Mouse (Mus musculus): ENCODE results near the gene Crcp. TPM values are rescaled to one million over a fixed set of nuclear protein-coding genes. Genes with fewer than 3 reads are reported as not detected.

Gene Crcp
- polyA plus RNA-seq, 1 experiment, result 2.1 TPM

DNA sequence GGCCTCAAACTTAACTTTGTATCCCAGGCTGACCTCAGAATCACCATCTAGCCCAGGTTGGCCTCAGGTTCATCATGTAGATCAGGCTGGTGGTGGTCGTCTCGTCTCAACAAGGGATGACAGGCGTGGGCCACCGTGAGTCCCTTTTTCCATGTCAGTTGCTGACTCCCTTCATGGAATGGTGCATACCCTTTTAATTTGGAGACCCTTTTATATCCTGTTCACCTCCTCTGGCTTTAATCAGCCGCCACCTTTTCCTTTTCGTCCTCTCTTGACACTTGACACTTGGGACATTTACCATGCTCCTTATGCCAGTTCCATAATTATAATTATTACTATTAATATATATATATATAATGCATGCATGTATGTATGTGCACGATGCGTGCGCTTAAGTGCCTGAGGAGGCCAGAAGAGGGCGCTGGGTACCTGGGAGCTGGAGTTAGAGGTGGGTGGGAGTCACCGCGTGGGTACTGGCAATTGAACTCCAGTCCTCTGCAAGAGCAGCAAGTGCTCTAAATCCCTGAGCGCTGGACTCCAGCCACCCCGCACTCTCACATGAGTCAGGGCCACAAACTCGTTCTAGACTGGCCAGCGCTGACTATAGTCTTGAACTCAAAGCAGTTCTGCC is 51.1 kb downstream of the Crcp start:
- H3K27me3 ChIP-seq (ENCODE audit: control insufficient read depth), result peaks cover 20% of the 10 kb centered on the region
- TF ChIP-seq TAL1 (IDR thresholded peaks at IDR 0.05; ENCODE audit: low read length) (no peak), GATA1 (IDR thresholded peaks at IDR 0.05; ENCODE audit: low read length) (no peak)
- peaks cover 30% of the 10 kb centered on the region for H3K36me3 ChIP-seq (ENCODE audit: control insufficient read depth)
- peaks cover 6% of the 10 kb centered on the region for H3K9me3 ChIP-seq (ENCODE audit: control insufficient read depth, low read length)
- H3K4me3 ChIP-seq (replicated peaks), result peak overlapping the region; percentile 76
- H3K4me1 ChIP-seq (ENCODE audit: control insufficient read depth), result peaks cover 35% of the 10 kb centered on the region

DNA sequence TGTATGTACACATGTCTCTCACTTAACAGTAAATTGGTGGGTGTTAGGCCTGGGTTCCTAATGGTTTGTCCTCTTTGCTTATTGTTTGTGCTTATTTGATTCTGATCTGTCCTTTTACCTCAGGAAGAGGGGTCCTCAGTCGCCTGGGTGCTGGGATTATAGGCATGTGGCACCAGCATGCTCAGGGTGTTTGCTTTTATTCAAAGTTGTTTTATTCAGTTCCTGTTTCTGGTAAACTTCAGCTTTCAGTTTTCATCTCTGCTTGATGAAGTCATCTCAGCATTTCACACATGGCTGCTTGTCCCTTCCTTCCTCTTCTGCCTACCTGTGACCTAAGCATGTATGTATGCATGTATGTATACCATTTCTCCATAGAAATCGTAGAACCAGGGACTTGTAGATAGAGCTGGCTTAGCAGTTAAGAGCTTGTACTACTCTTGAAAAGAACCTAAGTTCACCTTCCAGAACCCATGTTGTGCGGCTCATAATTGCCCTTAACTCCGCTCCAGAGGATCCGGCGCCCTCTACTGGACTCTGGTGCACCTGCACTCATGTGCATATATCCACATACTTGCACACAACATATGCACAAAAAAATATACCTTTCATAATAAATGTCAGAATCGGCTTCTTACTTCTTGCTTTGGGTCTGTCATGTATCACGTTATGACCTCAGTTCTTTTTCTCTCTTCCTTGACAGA is 52.2 kb downstream of the Crcp start:
- peaks cover 39% of the 10 kb centered on the region for H3K36me3 ChIP-seq (ENCODE audit: control insufficient read depth)
- TF ChIP-seq TAL1 (IDR thresholded peaks at IDR 0.05; ENCODE audit: low read length) (no peak), GATA1 (IDR thresholded peaks at IDR 0.05; ENCODE audit: low read length) (no peak)
- H3K4me3 ChIP-seq (replicated peaks), result no peak overlapping the region
- H3K27me3 ChIP-seq (ENCODE audit: control insufficient read depth), result peaks cover 20% of the 10 kb centered on the region
- H3K9me3 ChIP-seq (ENCODE audit: control insufficient read depth, low read length), result peaks cover 6% of the 10 kb centered on the region
- H3K4me1 ChIP-seq (ENCODE audit: control insufficient read depth), result peaks cover 35% of the 10 kb centered on the region

DNA sequence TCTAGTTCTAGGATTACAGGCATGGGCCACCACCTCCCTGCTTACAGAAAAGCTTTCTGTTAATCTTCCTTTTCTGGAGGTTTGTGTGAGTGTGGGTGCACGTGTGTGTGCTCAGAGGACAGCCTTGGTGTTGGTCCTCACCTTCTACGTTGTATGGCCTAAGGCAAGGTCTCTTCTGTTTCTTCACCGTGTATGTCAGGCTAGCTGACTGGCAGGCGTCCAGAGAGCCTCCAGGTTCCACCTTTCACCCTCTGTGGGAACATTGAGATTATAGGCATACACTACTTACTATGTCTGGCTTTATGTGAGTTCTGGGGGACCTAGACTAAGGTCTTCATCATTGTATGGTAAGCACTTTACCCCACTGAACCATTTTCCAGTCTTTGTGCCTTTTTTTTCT is 53.3 kb downstream of the Crcp start:
- Histone ChIP-seq H3K9me3 (ENCODE audit: control insufficient read depth, low read length) (peaks cover 6% of the 10 kb centered on the region), H3K4me3 (replicated peaks) (no peak overlapping the region), H3K36me3 (ENCODE audit: control insufficient read depth) (peaks cover 46% of the 10 kb centered on the region), H3K27me3 (ENCODE audit: control insufficient read depth) (peaks cover 13% of the 10 kb centered on the region), H3K4me1 (ENCODE audit: control insufficient read depth) (peaks cover 35% of the 10 kb centered on the region)
- TF ChIP-seq GATA1 (IDR thresholded peaks at IDR 0.05; ENCODE audit: low read length) (no peak), TAL1 (IDR thresholded peaks at IDR 0.05; ENCODE audit: low read length) (no peak)

DNA sequence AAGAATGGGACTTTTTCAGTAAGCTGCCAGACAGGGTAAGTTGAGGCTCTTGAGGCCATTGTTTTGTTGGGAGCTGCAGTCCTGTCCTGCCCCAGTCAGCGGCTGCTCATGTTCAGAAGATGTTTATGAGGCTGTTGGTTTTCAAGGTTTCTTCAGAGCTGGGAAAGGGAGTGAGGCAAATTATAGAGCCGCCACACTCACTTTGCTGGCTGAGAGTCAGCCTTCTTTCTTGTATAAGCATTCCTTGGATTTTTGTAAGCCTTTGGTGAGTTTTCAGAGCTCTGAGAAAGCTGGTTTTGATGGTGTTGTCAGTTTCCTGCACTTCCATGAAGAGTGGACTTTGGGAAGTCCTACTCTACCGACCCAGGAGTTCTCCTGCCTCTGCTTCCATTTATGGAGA is 55.2 kb downstream of the Crcp start:
- Histone ChIP-seq H3K4me3 (replicated peaks) (no peak overlapping the region), H3K27me3 (ENCODE audit: control insufficient read depth) (no peaks in the 10 kb centered on the region), H3K4me1 (ENCODE audit: control insufficient read depth) (peaks cover 37% of the 10 kb centered on the region), H3K9me3 (ENCODE audit: control insufficient read depth, low read length) (peaks cover 6% of the 10 kb centered on the region), H3K36me3 (ENCODE audit: control insufficient read depth) (peaks cover 58% of the 10 kb centered on the region)
- TF ChIP-seq TAL1 (IDR thresholded peaks at IDR 0.05; ENCODE audit: low read length) (no peak), GATA1 (IDR thresholded peaks at IDR 0.05; ENCODE audit: low read length) (no peak)

DNA sequence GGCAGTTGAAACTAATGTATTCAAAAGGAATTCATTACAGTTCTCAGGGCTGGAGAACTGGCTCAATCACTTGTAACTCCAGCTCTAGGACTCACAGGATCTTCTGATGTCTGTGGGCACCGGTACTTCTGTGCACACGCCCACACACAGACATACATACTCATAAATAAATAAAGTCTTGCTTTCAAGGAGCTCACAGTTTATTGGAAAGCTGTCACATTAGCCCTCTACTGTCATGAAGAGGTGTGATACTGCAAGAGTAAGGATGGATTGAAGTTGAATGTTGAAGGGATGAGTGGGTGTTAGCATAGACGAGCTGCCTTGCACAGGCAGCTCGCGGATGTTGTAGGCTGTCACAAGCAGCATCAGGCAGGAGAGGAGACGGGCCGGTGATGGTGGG is 58.9 kb downstream of the Crcp start:
- H3K27me3 ChIP-seq (ENCODE audit: control insufficient read depth), result no peaks in the 10 kb centered on the region
- TF ChIP-seq GATA1 (IDR thresholded peaks at IDR 0.05; ENCODE audit: low read length), result no peak
- TF ChIP-seq TAL1 (IDR thresholded peaks at IDR 0.05; ENCODE audit: low read length), result no peak
- peaks cover 38% of the 10 kb centered on the region for H3K4me1 ChIP-seq (ENCODE audit: control insufficient read depth)
- H3K36me3 ChIP-seq (ENCODE audit: control insufficient read depth), result peaks cover 62% of the 10 kb centered on the region
- no peak overlapping the region for H3K4me3 ChIP-seq (replicated peaks)
- no peaks in the 10 kb centered on the region for H3K9me3 ChIP-seq (ENCODE audit: control insufficient read depth, low read length)

GRCm38 (mm10) chr5:130088612-130089011 is 59.5 kb downstream of the Crcp start:
- Histone ChIP-seq H3K4me1 (ENCODE audit: control insufficient read depth) (peaks cover 38% of the 10 kb centered on the region), H3K4me3 (replicated peaks) (no peak overlapping the region), H3K9me3 (ENCODE audit: control insufficient read depth, low read length) (no peaks in the 10 kb centered on the region), H3K36me3 (ENCODE audit: control insufficient read depth) (peaks cover 58% of the 10 kb centered on the region), H3K27me3 (ENCODE audit: control insufficient read depth) (no peaks in the 10 kb centered on the region)
- TF ChIP-seq TAL1 (IDR thresholded peaks at IDR 0.05; ENCODE audit: low read length), result no peak
- no peak for TF ChIP-seq GATA1 (IDR thresholded peaks at IDR 0.05; ENCODE audit: low read length)

DNA sequence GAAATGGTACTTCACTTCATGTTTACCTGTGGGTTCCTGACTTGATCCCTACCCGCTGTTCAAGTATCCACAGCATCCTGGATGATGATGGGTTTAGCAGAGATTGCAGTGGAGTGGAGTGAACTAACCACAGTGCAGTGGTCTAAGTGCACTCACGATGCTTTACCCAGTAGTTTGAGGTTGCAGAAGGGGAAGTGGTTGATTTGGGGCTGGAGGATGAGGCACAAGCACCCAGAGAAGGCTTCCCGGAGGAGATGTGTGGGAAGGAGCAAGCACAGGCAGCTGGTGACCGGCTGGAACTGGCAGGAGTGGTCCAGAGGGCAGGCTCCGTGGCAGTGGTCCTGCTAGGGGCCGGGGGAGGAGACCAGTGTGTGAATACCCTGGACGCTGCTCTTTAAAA is 60.1 kb downstream of the Crcp start:
- Histone ChIP-seq H3K27me3 (ENCODE audit: control insufficient read depth) (no peaks in the 10 kb centered on the region), H3K4me3 (replicated peaks) (no peak overlapping the region)
- TF ChIP-seq GATA1 (IDR thresholded peaks at IDR 0.05; ENCODE audit: low read length), result no peak
- TF ChIP-seq TAL1 (IDR thresholded peaks at IDR 0.05; ENCODE audit: low read length), result no peak

DNA sequence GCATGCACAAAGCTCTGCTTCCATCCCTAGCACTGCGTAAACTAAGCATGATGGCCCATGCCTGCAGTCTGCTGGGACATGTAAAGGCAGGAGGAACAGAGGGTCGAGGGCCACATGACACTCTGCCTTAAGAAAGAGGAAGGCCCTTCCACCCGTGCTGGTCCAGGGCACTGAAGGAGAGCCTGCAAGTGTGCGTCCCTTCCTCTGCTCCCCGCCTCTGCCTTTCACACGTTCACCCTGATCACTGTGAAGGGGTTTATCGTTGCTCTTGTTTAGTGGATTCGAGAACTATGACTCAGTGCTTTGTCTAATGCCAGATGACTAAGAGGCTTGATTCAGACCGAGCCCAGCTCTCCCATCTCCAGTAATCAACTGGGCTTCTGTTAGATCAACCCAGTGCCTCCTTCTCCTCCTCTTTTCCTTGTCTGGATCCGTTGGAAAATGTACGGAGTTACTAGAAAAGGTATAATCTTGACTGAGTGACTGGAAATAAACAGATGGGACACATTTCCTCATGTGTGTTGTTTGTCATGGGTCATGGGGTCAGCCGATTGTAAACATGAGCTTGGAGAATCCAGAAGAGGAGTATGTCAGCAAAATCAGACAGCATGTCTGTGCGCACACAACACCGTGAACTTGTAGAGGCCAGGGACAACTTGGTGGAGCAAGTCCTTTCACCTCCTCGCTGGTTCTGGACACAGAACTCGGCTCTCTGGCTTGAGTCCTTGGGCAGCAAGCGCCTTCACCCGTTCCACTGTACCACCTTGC is 60.7 kb downstream of the Crcp start:
- no peak overlapping the region for H3K4me3 ChIP-seq (replicated peaks)
- no peak for TF ChIP-seq TAL1 (IDR thresholded peaks at IDR 0.05; ENCODE audit: low read length)
- no peak for TF ChIP-seq GATA1 (IDR thresholded peaks at IDR 0.05; ENCODE audit: low read length)
- peaks cover 51% of the 10 kb centered on the region for H3K36me3 ChIP-seq (ENCODE audit: control insufficient read depth)
- H3K27me3 ChIP-seq (ENCODE audit: control insufficient read depth), result no peaks in the 10 kb centered on the region
- no peaks in the 10 kb centered on the region for H3K9me3 ChIP-seq (ENCODE audit: control insufficient read depth, low read length)
- peaks cover 34% of the 10 kb centered on the region for H3K4me1 ChIP-seq (ENCODE audit: control insufficient read depth)

More for the DNA sequence above, 60.1 kb downstream of the Crcp start:
- H3K9me3 ChIP-seq (ENCODE audit: control insufficient read depth, low read length), result no peaks in the 10 kb centered on the region
- H3K36me3 ChIP-seq (ENCODE audit: control insufficient read depth), result peaks cover 56% of the 10 kb centered on the region
- H3K4me1 ChIP-seq (ENCODE audit: control insufficient read depth), result peaks cover 38% of the 10 kb centered on the region

DNA sequence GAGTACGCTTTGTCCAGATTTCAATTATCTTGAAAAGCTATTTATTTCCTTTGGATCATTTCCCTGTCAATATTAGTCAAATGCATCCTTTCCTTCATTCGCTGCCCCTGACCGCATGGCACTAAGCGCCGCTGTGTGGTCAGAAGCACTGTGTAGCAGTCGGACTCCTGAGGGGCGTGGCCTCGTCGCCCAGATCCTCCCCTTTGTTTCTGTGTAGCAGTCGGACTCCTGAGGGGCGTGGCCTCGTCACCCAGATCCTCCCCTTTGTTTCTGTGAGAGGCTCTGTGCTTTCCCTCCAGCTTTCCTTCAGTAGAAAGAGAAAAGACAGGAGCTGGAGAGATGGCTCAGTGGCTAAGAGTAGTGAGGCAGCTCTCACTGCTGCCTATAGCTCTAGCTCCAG is 67.7 kb downstream of the Crcp start:
- TF ChIP-seq GATA1 (IDR thresholded peaks at IDR 0.05; ENCODE audit: low read length), result no peak
- TF ChIP-seq TAL1 (IDR thresholded peaks at IDR 0.05; ENCODE audit: low read length), result no peak
- H3K4me3 ChIP-seq (replicated peaks), result no peak overlapping the region
- peaks cover 3% of the 10 kb centered on the region; the same call in 1 of the 2 replicates for H3K9me3 ChIP-seq (ENCODE audit: control insufficient read depth, low read length)

More for the DNA sequence above, 67.7 kb downstream of the Crcp start:
- H3K27me3 ChIP-seq (ENCODE audit: control insufficient read depth), result no peaks in the 10 kb centered on the region
- peaks cover 24% of the 10 kb centered on the region for H3K36me3 ChIP-seq (ENCODE audit: control insufficient read depth)
- peaks cover 36% of the 10 kb centered on the region for H3K4me1 ChIP-seq (ENCODE audit: control insufficient read depth)
